Mouse (Mus musculus): ENCODE measurements around the gene Tnxb. TPM values are rescaled to one million over a fixed set of nuclear protein-coding genes. Genes with fewer than 3 reads are reported as not detected.

Gene Tnxb
- polyA plus RNA-seq, 1 experiment from 2014 or later: 0.26 TPM

- ATAC-seq (replicated peaks; ENCODE audit: low FRiP score, low read depth) (no peak), DNase-seq (ENCODE audit: low spot score) (peak; percentile 54)
- H3K9ac ChIP-seq (ENCODE audit: low read depth, low read length): no peak overlapping the region
- no peaks in the 10 kb centered on the region for H3K27me3 ChIP-seq (ENCODE audit: insufficient read depth, low read length)
- peak; percentile 70 for TF ChIP-seq CTCF (IDR thresholded peaks at IDR 0.05; ENCODE audit: low read depth)
- H3K36me3 ChIP-seq (ENCODE audit: insufficient read depth, low read length): peaks cover 40% of the 10 kb centered on the region
- H3K27ac ChIP-seq: no peak overlapping the region
- no peaks in the 10 kb centered on the region for H3K9me3 ChIP-seq (replicated peaks; ENCODE audit: low read length)
- H3K4me2 ChIP-seq (ENCODE audit: low read length): no peak overlapping the region
- no peak overlapping the region for H3K4me3 ChIP-seq (replicated peaks; ENCODE audit: low read depth, low read length)
- H3K4me1 ChIP-seq (replicated peaks; ENCODE audit: insufficient read depth, low read length): peaks cover 9% of the 10 kb centered on the region
- 47% methylated on average over 19 of the region's 19 CpGs for WGBS
These were observed 18.7 kb upstream of the Tnxb start for GRCm38 (mm10) chr17:34651507-34652221.

DNA sequence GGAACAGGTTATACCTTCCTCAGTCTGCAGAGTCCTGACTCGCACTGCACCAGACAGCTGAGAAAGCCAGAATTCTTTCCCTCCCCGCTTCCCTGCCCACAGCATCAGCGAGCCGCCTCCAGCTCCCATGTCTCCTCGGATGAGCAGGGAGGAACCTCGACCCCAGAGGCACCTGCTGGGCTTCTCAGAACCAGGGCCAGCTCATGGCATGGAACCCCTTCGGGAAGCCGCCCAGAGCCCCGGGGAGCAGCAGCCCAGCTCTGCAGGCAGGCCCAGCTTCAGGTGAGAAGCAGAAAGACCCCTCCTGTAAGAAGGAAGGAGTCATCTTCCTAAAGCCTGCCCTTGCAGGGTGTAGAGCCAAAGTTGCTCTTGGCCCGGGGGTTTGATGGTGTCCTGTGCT lies 17.8 kb upstream of the Tnxb start:
- peaks cover 40% of the 10 kb centered on the region for H3K36me3 ChIP-seq (ENCODE audit: insufficient read depth, low read length)

DNA sequence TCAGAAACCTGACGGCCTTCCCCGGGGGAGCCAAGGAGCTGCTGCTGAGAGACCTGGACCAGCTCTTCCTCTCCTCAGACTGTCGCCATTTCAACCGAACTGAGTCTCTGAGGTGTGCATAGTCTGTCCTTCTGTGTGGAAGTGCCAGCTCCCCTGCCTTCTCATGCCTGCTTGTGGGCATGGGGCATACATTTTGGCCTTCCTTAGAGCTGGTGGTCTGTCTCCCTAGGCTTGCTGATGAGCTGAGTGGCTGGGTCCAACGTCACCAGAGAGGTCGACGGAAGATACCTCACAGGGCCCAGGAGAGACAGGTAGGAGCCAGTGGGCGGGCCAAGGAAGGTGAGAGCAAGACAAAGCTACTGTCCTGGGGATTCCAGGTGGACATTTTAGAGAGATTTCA lies 17.4 kb upstream of the Tnxb start:
- H3K27me3 ChIP-seq (ENCODE audit: insufficient read depth, low read length): no peaks in the 10 kb centered on the region
- H3K36me3 ChIP-seq (ENCODE audit: insufficient read depth, low read length): peaks cover 40% of the 10 kb centered on the region
- no peak overlapping the region for H3K27ac ChIP-seq
- ATAC-seq (replicated peaks; ENCODE audit: low FRiP score, low read depth) (no peak), DNase-seq (ENCODE audit: low spot score) (no peak)
- TF ChIP-seq CTCF (IDR thresholded peaks at IDR 0.05; ENCODE audit: low read depth): no peak
- H3K9ac ChIP-seq (ENCODE audit: low read depth, low read length): no peak overlapping the region
- 92% methylated on average over 8 of the region's 8 CpGs for WGBS
- no peaks in the 10 kb centered on the region for H3K9me3 ChIP-seq (replicated peaks; ENCODE audit: low read length)
- H3K4me1 ChIP-seq (replicated peaks; ENCODE audit: insufficient read depth, low read length): peaks cover 3% of the 10 kb centered on the region; the same call in 1 of the 2 replicates
- H3K4me2 ChIP-seq (ENCODE audit: low read length): no peak overlapping the region
- no peak overlapping the region for H3K4me3 ChIP-seq (replicated peaks; ENCODE audit: low read depth, low read length)

More for the DNA sequence above, 17.8 kb upstream of the Tnxb start:
- no peak overlapping the region for H3K4me2 ChIP-seq (ENCODE audit: low read length)
- no peak overlapping the region for H3K27ac ChIP-seq
- H3K9me3 ChIP-seq (replicated peaks; ENCODE audit: low read length): no peaks in the 10 kb centered on the region
- no peak overlapping the region for H3K9ac ChIP-seq (ENCODE audit: low read depth, low read length)
- DNase-seq (ENCODE audit: low spot score): no peak
- 73% methylated on average over 10 of the region's 10 CpGs for WGBS
- H3K27me3 ChIP-seq (ENCODE audit: insufficient read depth, low read length): no peaks in the 10 kb centered on the region
- H3K4me1 ChIP-seq (replicated peaks; ENCODE audit: insufficient read depth, low read length): peaks cover 8% of the 10 kb centered on the region
- ATAC-seq (replicated peaks; ENCODE audit: low FRiP score, low read depth): no peak
- no peak overlapping the region for H3K4me3 ChIP-seq (replicated peaks; ENCODE audit: low read depth, low read length)
- no peak for TF ChIP-seq CTCF (IDR thresholded peaks at IDR 0.05; ENCODE audit: low read depth)

DNA sequence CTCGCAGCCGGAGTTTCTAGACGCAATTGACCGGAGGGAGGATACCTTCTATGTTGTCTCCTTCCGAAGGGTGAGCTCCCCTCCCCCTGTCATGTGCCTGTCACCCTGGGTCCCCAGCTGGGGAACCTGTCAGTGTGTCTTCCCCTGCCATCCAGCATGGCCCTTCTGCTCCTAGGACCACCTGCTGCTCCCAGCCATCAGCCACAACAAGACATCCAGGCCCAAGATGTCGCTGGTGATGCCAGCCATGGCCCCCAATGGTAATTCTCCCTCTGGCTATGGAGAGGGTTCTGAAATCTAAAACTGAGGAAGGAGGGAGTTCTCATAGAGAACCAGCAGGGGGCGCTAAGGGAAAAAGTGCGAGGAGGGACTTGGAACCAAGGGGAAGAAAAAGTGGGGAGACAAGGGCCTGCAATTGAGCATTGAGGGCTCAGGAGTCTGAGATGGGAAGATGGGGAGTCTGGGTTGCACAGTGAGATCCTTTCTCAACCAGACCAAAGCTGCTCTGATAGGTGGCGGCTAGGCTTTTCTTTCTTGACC lies 16.5 kb upstream of the Tnxb start:
- no peaks in the 10 kb centered on the region for H3K4me1 ChIP-seq (replicated peaks; ENCODE audit: insufficient read depth, low read length)
- TF ChIP-seq CTCF (IDR thresholded peaks at IDR 0.05; ENCODE audit: low read depth): peak; percentile 88
- no peak overlapping the region for H3K4me3 ChIP-seq (replicated peaks; ENCODE audit: low read depth, low read length)
- no peak overlapping the region for H3K27ac ChIP-seq
- peaks cover 40% of the 10 kb centered on the region for H3K36me3 ChIP-seq (ENCODE audit: insufficient read depth, low read length)
- 70% methylated on average over 9 of the region's 9 CpGs for WGBS
- no peaks in the 10 kb centered on the region for H3K27me3 ChIP-seq (ENCODE audit: insufficient read depth, low read length)
- DNase-seq (ENCODE audit: low spot score) (peak; percentile 72), ATAC-seq (replicated peaks; ENCODE audit: low FRiP score, low read depth) (no peak)
- H3K9ac ChIP-seq (ENCODE audit: low read depth, low read length): no peak overlapping the region
- no peak overlapping the region for H3K4me2 ChIP-seq (ENCODE audit: low read length)
- no peaks in the 10 kb centered on the region for H3K9me3 ChIP-seq (replicated peaks; ENCODE audit: low read length)

GRCm38 (mm10) chr17:34654392-34654791 lies 15.9 kb upstream of the Tnxb start:
- H3K27ac ChIP-seq: no peak overlapping the region
- H3K4me3 ChIP-seq (replicated peaks; ENCODE audit: low read depth, low read length): no peak overlapping the region
- no peak for ATAC-seq (replicated peaks; ENCODE audit: low FRiP score, low read depth)
- H3K4me1 ChIP-seq (replicated peaks; ENCODE audit: insufficient read depth, low read length): no peaks in the 10 kb centered on the region
- H3K9ac ChIP-seq (ENCODE audit: low read depth, low read length): no peak overlapping the region
- H3K36me3 ChIP-seq (ENCODE audit: insufficient read depth, low read length): peaks cover 34% of the 10 kb centered on the region
- no peaks in the 10 kb centered on the region for H3K27me3 ChIP-seq (ENCODE audit: insufficient read depth, low read length)
- DNase-seq (ENCODE audit: low spot score): no peak
- TF ChIP-seq CTCF (IDR thresholded peaks at IDR 0.05; ENCODE audit: low read depth): no peak
- WGBS: 86% methylated on average over 13 of the region's 13 CpGs
- no peaks in the 10 kb centered on the region for H3K9me3 ChIP-seq (replicated peaks; ENCODE audit: low read length)
- no peak overlapping the region for H3K4me2 ChIP-seq (ENCODE audit: low read length)

- Histone ChIP-seq H3K27me3 (ENCODE audit: insufficient read depth, low read length) (no peaks in the 10 kb centered on the region; the same call in 1 of the 2 replicates), H3K27ac (no peak overlapping the region), H3K36me3 (ENCODE audit: insufficient read depth, low read length) (peaks cover 30% of the 10 kb centered on the region), H3K4me3 (replicated peaks; ENCODE audit: low read depth, low read length) (no peak overlapping the region), H3K4me2 (ENCODE audit: low read length) (no peak overlapping the region), H3K4me1 (replicated peaks; ENCODE audit: insufficient read depth, low read length) (0 out of 2 replicates have a peak, but pooled peaks cover 3% of the 10 kb centered on the region), H3K9me3 (replicated peaks; ENCODE audit: low read length) (no peaks in the 10 kb centered on the region), H3K9ac (ENCODE audit: low read depth, low read length) (no peak overlapping the region)
- WGBS: 45% methylated on average over 7 of the region's 7 CpGs
- no peak for TF ChIP-seq CTCF (IDR thresholded peaks at IDR 0.05; ENCODE audit: low read depth)
- ATAC-seq (replicated peaks; ENCODE audit: low FRiP score, low read depth): 0 out of 2 replicates have a peak, but pooled peaks have one; percentile 1
- no peak for DNase-seq (ENCODE audit: low spot score)
These were observed 15.2 kb upstream of the Tnxb start for GRCm38 (mm10) chr17:34655160-34655559.

Data from kidney, postnatal 0 days (tissue).